Mouse (Mus musculus): ENCODE measurements at regions not wholly inside any gene's neighbourhood (a gene's known extent, or its start where the extent isn't known, plus 50 kb on each side); places are given as distances from the start of the nearest gene placed in this dataset.
"Not testable (repeated sequence)": the region's sequence is repeated elsewhere in the genome, so short reads cannot be mapped to it uniquely, and the experiment has no call there.

DNA sequence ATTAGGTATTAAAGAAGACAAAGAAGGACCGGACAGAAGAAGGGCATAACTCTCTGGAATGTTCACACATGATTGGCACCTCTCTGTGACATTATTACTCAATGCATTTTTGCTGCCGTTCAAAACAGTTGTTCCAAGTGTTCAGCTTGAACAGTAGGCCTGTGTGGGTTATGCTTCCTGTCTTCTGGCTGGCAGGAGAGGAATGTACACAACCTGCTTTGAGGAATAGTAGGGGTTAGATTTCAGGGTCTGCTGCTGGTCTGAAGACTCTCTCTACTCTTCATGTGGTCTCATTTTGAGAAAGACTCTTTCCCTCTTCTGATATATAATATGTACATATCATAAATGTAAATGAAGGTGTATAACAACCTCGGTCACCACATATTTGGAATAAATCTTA is 137.2 kb upstream of the Adgra3 start:
- Histone ChIP-seq H3K9ac (no peak overlapping the region), H3K27ac (no peak overlapping the region), H3K4me2 (no peak overlapping the region), H3K4me3 (no peak overlapping the region), H3K4me1 (no peaks in the 10 kb centered on the region), H3K36me3 (no peaks in the 10 kb centered on the region), H3K27me3 (no peaks in the 10 kb centered on the region), H3K9me3 (no peaks in the 10 kb centered on the region)
- no peak for ATAC-seq (ENCODE audit: borderline replicate concordance, extremely low read depth, low FRiP score, low TSS enrichment)
- 68% methylated on average over 3 of the region's 3 CpGs for WGBS

DNA sequence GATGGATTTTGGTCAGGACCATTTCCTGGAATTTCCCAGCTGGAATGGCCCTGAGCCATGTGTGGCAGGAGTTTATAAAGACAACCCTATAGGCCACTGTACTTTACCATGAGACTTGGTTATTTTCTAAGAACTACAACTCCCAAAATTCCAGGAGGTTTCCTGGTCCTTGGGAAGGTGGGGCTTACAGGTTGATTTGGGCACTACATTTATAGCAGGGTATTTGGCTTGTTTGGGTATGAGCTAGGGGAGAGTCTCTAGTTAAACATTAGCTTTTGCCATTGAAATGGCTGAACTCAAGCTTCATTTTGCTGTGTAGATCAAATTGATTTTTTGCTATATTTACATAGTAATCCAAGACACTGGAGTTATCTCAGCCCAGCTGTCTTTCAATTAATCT is 130.6 kb upstream of the Adgra3 start:
- Histone ChIP-seq H3K27me3 (no peaks in the 10 kb centered on the region), H3K4me3 (no peak overlapping the region), H3K9me3 (no peaks in the 10 kb centered on the region), H3K4me1 (no peaks in the 10 kb centered on the region), H3K9ac (no peak overlapping the region), H3K36me3 (no peaks in the 10 kb centered on the region), H3K4me2 (no peak overlapping the region), H3K27ac (no peak overlapping the region)
- ATAC-seq (ENCODE audit: borderline replicate concordance, extremely low read depth, low FRiP score, low TSS enrichment), result no peak

DNA sequence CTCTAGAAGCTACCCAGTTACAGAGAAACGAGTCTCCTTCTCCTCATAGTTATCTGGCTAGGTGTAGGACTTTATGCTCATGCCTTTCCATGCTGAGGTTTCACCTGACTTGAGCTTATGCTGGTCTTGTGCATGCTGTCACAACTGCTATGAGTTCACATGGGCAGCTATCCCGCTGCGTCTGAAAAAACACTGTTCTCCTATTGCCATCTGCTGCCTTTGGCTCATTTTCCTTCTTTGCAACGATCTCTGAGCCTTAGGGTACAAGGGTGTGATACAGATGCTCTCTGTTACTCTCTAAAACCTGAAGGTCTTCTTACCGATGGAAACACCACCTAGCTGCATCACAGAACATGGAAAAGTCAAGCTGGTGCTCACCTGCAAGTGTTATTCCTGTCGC is 123.9 kb upstream of the Adgra3 start:
- Histone ChIP-seq H3K9ac (no peak overlapping the region), H3K27me3 (no peaks in the 10 kb centered on the region), H3K4me3 (no peak overlapping the region), H3K4me2 (no peak overlapping the region), H3K9me3 (no peaks in the 10 kb centered on the region), H3K36me3 (no peaks in the 10 kb centered on the region), H3K27ac (no peak overlapping the region), H3K4me1 (no peaks in the 10 kb centered on the region)
- no peak for ATAC-seq (ENCODE audit: borderline replicate concordance, extremely low read depth, low FRiP score, low TSS enrichment)
- 81% methylated on average over 6 of the region's 6 CpGs for WGBS

DNA sequence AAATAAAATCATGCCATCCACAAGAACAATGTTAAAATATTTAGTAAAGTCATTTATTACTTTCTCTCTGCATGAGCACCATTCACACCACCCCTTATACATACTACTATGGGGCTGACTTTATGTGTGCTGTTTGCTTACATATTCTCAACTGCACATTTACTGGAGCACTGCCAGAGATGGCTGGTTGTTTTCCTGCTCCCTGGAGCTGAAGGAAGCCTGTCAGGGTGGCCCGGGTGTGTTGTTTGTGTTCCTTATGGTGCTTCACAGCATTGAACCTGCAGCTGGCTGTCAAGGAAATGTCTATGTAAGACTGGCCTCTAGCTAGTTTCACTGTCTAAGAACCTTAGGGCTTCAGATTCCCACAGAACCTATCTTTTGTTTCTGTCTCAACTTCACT is 97.8 kb upstream of the Adgra3 start:
- H3K9ac ChIP-seq, result no peak overlapping the region
- no peaks in the 10 kb centered on the region for H3K36me3 ChIP-seq
- H3K9me3 ChIP-seq, result no peaks in the 10 kb centered on the region
- 24% methylated on average over 1 of the region's 1 CpGs for WGBS
- H3K4me1 ChIP-seq, result peaks cover 4% of the 10 kb centered on the region; the same call in 1 of the 2 replicates
- no peak overlapping the region for H3K27ac ChIP-seq
- H3K4me2 ChIP-seq, result no peak overlapping the region
- ATAC-seq (ENCODE audit: borderline replicate concordance, extremely low read depth, low FRiP score, low TSS enrichment), result peak; percentile 74; the same call in 1 of the 2 replicates
- H3K4me3 ChIP-seq, result no peak overlapping the region
- H3K27me3 ChIP-seq, result no peaks in the 10 kb centered on the region

DNA sequence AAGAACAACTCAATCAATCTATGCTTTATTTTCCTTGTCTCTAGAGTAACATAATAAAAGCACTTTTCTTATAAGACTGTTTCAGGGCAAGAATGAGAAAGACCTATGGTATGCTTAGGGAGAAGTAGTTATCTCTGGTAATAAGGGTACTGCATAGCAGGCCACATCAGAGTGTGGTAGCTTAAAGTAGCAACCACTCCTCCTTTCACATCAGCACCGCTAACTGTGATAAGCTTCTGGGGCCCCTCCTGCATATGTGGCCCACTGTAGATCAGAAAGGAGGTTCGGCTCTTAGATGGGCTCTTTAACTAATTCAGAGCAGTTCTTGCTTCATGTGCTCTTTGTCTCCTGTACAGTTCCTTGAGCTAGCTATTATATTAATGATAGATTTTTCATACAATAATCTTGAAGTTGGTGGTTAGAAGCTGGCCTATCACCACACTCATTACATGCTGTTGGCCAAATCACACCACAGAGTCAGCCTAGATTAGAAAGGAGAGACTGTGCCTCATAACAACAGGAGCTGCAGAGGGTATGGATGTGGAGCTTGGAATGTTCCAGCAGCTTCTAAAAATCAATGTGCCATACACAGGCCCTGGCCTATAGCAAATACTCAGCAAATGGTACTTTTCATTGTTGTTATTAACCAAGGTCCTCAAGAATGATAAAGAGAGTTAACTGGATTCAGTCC is 96.5 kb upstream of the Adgra3 start:
- not testable (repeated sequence) for ATAC-seq (ENCODE audit: borderline replicate concordance, extremely low read depth, low FRiP score, low TSS enrichment); H3K27me3 ChIP-seq; H3K9ac ChIP-seq; H3K4me3 ChIP-seq; H3K4me2 ChIP-seq; H3K9me3 ChIP-seq; H3K27ac ChIP-seq; H3K36me3 ChIP-seq; H3K4me1 ChIP-seq
- 89% methylated on average over 2 of the region's 2 CpGs for WGBS

DNA sequence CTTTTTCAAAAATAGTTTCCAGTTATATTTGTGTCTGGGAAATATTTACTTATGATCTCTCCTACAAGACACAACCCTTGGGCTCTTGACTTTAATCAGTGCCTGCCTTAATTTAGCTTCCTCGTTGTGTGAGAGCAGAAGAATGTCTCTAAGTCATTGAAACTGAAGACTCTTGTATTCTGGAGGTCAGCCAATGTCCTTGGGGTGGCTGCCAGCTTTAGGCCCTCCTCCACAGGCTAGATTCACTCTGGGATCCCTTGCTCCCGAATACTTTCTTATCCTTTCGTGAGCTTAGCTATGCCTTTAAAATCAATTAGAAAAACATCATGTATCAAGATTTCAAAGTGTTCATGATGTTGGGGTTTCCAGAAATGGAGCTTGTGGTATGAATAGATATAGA is 88.1 kb upstream of the Adgra3 start:
- H3K4me2 ChIP-seq, result no peak overlapping the region
- H3K4me3 ChIP-seq, result no peak overlapping the region
- no peaks in the 10 kb centered on the region for H3K36me3 ChIP-seq
- H3K27ac ChIP-seq, result no peak overlapping the region
- 22% methylated on average over 3 of the region's 3 CpGs for WGBS
- 0 out of 2 replicates have a peak, but pooled peaks cover 7% of the 10 kb centered on the region for H3K4me1 ChIP-seq
- H3K9me3 ChIP-seq, result no peaks in the 10 kb centered on the region
- H3K9ac ChIP-seq, result no peak overlapping the region
- H3K27me3 ChIP-seq, result no peaks in the 10 kb centered on the region
- ATAC-seq (ENCODE audit: borderline replicate concordance, extremely low read depth, low FRiP score, low TSS enrichment), result 0 out of 2 replicates have a peak, but pooled peaks have one; percentile 57

DNA sequence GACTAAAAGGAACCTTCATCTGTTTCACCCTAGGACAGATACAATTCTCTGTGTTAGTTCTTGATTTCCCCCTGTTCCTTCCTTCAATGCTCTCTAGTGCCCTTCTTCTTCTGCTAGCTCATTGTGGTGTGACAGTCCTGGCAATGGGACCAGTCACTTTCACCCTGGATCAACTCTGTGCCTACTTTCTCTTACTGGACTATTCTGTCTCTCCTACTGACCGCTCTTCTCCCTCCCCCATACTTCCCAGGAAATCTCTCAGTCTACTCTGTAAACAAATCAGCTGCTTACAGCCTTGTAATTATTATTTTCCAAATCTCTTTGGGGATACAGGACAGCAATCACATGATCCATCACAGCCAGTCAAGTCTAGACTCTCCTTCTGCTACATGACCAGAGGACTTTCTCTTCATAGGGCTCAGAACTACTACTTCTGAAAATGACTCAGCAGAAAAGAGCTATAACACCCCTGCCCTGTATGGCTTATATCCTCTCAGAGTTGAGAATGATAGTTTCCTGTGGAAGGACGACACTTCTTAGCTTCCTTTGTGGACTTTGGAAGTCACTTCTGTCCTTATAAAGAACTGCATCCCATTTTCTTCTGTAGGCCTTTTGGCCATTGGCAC is 86.8 kb upstream of the Adgra3 start:
- no peaks in the 10 kb centered on the region for H3K36me3 ChIP-seq
- H3K4me2 ChIP-seq, result no peak overlapping the region
- 0 out of 2 replicates have a peak, but pooled peaks cover 7% of the 10 kb centered on the region for H3K4me1 ChIP-seq
- H3K9me3 ChIP-seq, result no peaks in the 10 kb centered on the region
- H3K4me3 ChIP-seq, result no peak overlapping the region
- no peak overlapping the region for H3K9ac ChIP-seq
- WGBS, result 52% methylated on average over 2 of the region's 2 CpGs
- no peak overlapping the region for H3K27ac ChIP-seq
- peak; percentile 27; the same call in 1 of the 2 replicates for ATAC-seq (ENCODE audit: borderline replicate concordance, extremely low read depth, low FRiP score, low TSS enrichment)
- H3K27me3 ChIP-seq, result no peaks in the 10 kb centered on the region

DNA sequence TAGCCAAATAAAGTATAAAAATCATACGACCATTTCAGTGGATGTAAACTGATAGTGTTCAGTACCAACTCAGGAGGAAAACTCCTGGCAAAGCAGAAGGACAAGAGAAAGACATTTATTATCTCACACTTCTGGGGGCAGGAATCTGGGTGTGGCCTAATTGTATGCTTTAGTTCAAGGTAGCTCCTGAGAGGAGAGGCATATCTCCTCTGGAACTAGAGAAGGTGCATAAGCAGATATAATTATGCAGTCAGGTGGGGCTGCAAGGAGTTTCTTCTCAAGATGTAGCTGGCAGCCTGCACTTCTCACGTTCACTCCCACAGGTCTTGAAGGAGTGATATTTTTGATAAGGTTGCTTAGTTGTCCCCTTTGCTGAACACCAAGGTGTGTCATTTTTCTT is 71.4 kb upstream of the Adgra3 start:
- Histone ChIP-seq H3K4me2 (no peak overlapping the region), H3K9me3 (no peaks in the 10 kb centered on the region), H3K36me3 (no peaks in the 10 kb centered on the region), H3K9ac (no peak overlapping the region), H3K27me3 (no peaks in the 10 kb centered on the region), H3K4me3 (no peak overlapping the region), H3K4me1 (no peaks in the 10 kb centered on the region), H3K27ac (no peak overlapping the region)
- no peak for ATAC-seq (ENCODE audit: borderline replicate concordance, extremely low read depth, low FRiP score, low TSS enrichment)
- 28% methylated on average over 2 of the region's 2 CpGs for WGBS

DNA sequence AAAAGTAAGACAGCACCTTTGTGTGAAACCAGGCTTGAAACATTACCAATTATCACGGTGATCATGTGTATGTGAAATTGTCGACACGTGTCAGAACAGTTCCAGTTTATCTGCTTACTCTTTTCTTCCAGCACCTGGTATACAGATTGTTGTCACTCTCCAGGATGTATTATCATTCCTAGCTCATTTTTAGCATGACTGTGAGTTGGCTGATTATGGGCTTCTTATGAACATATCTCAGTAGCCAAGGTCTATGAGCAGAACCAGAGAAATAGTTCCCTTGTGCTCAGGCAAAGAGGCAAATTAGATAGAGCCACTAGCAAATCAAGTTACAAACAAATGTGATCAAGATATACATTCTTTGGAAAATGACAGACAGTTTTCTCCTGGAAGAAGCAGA is 70.2 kb upstream of the Adgra3 start:
- 83% methylated on average over 3 of the region's 3 CpGs for WGBS
- Histone ChIP-seq H3K4me2 (no peak overlapping the region), H3K27me3 (no peaks in the 10 kb centered on the region), H3K4me1 (no peaks in the 10 kb centered on the region), H3K9me3 (no peaks in the 10 kb centered on the region), H3K9ac (no peak overlapping the region), H3K36me3 (no peaks in the 10 kb centered on the region), H3K27ac (no peak overlapping the region), H3K4me3 (no peak overlapping the region)
- no peak for ATAC-seq (ENCODE audit: borderline replicate concordance, extremely low read depth, low FRiP score, low TSS enrichment)

DNA sequence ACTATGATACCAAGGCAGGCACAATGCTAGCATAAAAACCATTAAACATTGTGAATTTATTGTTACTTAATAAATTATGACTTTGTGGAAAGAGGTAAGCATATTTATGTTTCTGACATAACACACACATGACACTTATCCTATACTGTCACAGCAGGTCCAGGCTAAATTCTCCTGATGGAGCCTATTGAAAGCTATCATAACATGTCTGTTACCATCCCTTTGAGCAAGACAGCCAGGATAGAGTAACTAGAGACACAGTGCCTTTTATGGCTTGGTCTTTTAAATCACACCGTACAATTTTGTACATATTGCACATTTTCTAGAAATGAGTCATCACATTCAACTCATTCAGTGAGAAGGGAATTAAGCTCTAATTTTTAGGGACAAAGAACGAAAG is 67.8 kb upstream of the Adgra3 start:
- no peak for ATAC-seq (ENCODE audit: borderline replicate concordance, extremely low read depth, low FRiP score, low TSS enrichment)
- Histone ChIP-seq H3K4me2 (no peak overlapping the region), H3K36me3 (no peaks in the 10 kb centered on the region), H3K9ac (no peak overlapping the region), H3K4me1 (no peaks in the 10 kb centered on the region), H3K27me3 (no peaks in the 10 kb centered on the region), H3K9me3 (no peaks in the 10 kb centered on the region), H3K27ac (no peak overlapping the region), H3K4me3 (no peak overlapping the region)
- 53% methylated on average over 2 of the region's 2 CpGs for WGBS

DNA sequence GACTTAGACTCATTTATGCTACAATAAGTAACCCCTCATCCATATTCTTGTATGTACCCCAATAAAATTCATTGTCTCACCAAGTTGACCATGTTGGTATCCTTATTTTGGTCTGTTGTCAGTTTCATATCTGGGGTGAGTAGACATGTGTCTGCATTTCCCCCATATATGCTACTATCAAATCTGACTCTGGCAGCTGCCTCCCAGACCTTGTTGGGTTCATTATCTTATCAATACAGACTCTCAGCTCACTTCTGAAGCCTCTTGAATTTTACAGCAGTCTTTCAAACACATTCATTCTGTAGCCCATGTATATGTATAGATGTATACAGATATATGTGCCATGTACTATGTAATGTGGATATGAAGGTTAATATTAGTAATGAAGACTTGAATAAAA is 67.4 kb upstream of the Adgra3 start:
- no peaks in the 10 kb centered on the region for H3K4me1 ChIP-seq
- no peaks in the 10 kb centered on the region for H3K36me3 ChIP-seq
- H3K4me2 ChIP-seq, result no peak overlapping the region
- peak; percentile 46; the same call in 1 of the 2 replicates for ATAC-seq (ENCODE audit: borderline replicate concordance, extremely low read depth, low FRiP score, low TSS enrichment)
- H3K4me3 ChIP-seq, result no peak overlapping the region
- no peaks in the 10 kb centered on the region for H3K9me3 ChIP-seq
- H3K9ac ChIP-seq, result no peak overlapping the region
- H3K27ac ChIP-seq, result no peak overlapping the region
- H3K27me3 ChIP-seq, result no peaks in the 10 kb centered on the region

DNA sequence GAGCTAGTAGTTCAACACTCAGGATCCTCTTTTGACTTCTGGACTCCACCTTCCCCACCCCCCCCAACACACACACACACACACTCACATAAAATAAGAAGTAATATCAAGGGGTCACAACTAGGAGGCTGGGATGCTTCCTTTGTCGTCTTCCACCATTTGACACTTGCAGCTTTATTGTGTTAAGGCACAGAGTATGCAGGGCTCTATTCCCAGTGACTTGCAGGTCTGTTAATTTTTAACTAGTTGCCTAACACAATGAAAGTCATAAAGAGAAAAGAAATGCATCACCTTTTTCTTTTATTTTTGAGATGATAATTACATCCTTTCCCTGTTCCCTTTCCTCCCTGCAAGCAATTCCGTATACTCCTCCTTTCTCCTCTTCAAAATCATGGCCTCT is 66.9 kb upstream of the Adgra3 start:
- WGBS, result 57% methylated on average over 2 of the region's 2 CpGs
- H3K27me3 ChIP-seq, result no peaks in the 10 kb centered on the region
- no peak for ATAC-seq (ENCODE audit: borderline replicate concordance, extremely low read depth, low FRiP score, low TSS enrichment)
- no peaks in the 10 kb centered on the region for H3K9me3 ChIP-seq
- H3K27ac ChIP-seq, result no peak overlapping the region
- no peaks in the 10 kb centered on the region for H3K4me1 ChIP-seq
- no peaks in the 10 kb centered on the region for H3K36me3 ChIP-seq
- H3K4me3 ChIP-seq, result no peak overlapping the region
- H3K4me2 ChIP-seq, result no peak overlapping the region
- H3K9ac ChIP-seq, result no peak overlapping the region

Data from lung, embryonic 15.5 days (tissue).